Mouse (Mus musculus) heart, adult 2 months (tissue): ENCODE data around the gene Plcb3. TPM values are rescaled to one million over a fixed set of nuclear protein-coding genes. Genes with fewer than 3 reads are reported as not detected.

Experiments used
- DNase-seq, 2 experiments: peaks; one replicate each; pipeline ENCODE4 v3.0.0; 2021
- H3K27ac ChIP-seq: fragments of 200-600 bp; 2 replicates; pipeline ENCODE4 v1.8.1; 2022
- H3K27me3 ChIP-seq: fragments of 200-500 bp; 2 replicates; pipeline ENCODE4 v1.6.1; 2012; ENCODE audit warnings: mild to moderate bottlenecking, low read length, inconsistent platforms, mixed read lengths; ENCODE audit not compliant: control insufficient read depth, insufficient read depth
- H3K36me3 ChIP-seq: fragments of 200-500 bp; 2 replicates; pipeline ENCODE4 v1.6.1; 2012; ENCODE audit warnings: low read length, inconsistent platforms; ENCODE audit not compliant: control insufficient read depth, insufficient read depth
- H3K4me1 ChIP-seq: fragments of 200-500 bp; 2 replicates; pipeline ENCODE4 v1.6.1; 2011; ENCODE audit warnings: low read length; ENCODE audit not compliant: control insufficient read depth, insufficient read depth
- H3K4me3 ChIP-seq: fragments of 200-600 bp; 2 replicates; pipeline ENCODE4 v1.8.1; 2022
- H3K79me2 ChIP-seq: fragments of 200-500 bp; replicated peaks from 2 replicates; pipeline ENCODE4 v1.6.1; 2012; ENCODE audit warnings: mild to moderate bottlenecking, inconsistent platforms, low read length, moderate library complexity, mixed read lengths; ENCODE audit not compliant: control insufficient read depth, insufficient read depth
- H3K9ac ChIP-seq: fragments of 200-500 bp; 2 replicates; pipeline ENCODE4 v1.6.1; 2012; ENCODE audit warnings: low read depth, mild to moderate bottlenecking, control low read depth, inconsistent platforms, low read length, mixed read lengths
- CTCF ChIP-seq: fragments of 200-600 bp; IDR thresholded peaks from 2 replicates; pipeline ENCODE4 v1.8.1; 2022; ENCODE audit warnings: antibody characterized with exemption, mild to moderate bottlenecking, moderate library complexity
- EP300 ChIP-seq: fragments of 200-500 bp; IDR thresholded peaks from 2 replicates; pipeline ENCODE4 v1.6.1; 2011; ENCODE audit warnings: low read depth, low read length, control low read depth; ENCODE audit not compliant: insufficient read depth
- POLR2A ChIP-seq: fragments of 200-500 bp; IDR thresholded peaks from 2 replicates; pipeline ENCODE4 v1.6.1; 2011; ENCODE audit warnings: mild to moderate bottlenecking, low read depth, low read length, control low read depth; ENCODE audit not compliant: insufficient read depth
- WGBS: fragments of 180-500 bp; shearing (Covaris S2); methylation state at CpG from one replicate; pipeline ENCODE4 v1.1.7; 2018; 5-methylcytosine and 5-hydroxymethylcytosine counted together
- intact Hi-C: fragments of 180-260 bp; cut with DNase I; formaldehyde crosslinking; loops from one replicate; pipeline ENCODE4 v1.15.1; 2025
- polyA plus RNA-seq: library from polyadenylated mRNA; depleted of rRNA; stranded (reverse); fragments of >200 nt; gene quantifications from 2 replicates; pipeline ENCODE4 v1.2.3, GENCODE M21; 2012
- total RNA-seq, 2 experiments: library from RNA; stranded (reverse); gene quantifications; 2 replicates each; pipeline ENCODE4 v1.2.3; 2021

Plcb3 gene
- total and polyA plus RNA-seq, 3 experiments, result 14.6 to 27.5 (median 15.2) TPM

- intact Hi-C loops, result loop anchor here (5.0 kb wide), 1 partner anchor 41 kb away; the partner anchor contains the start of gene Stip1
- H3K4me3 ChIP-seq, result peak within 1 kb of the TSS; percentile 89
- WGBS, result under 1% methylated on average over 24 of the region's 24 CpGs
These were observed 19.7 kb upstream of the Plcb3 start, which contains the start of the genes Nudt22 and Trpt1 for GRCm38 (mm10) chr19:6996006-6996405. Gene Nudt22, minus strand, starts transcription at chr19:6996117. Gene Trpt1, plus strand, starts transcription at chr19:6996131.

GRCm38 (mm10) chr19:6995255-6995991, 19.2 kb upstream of the Plcb3 start:
- Histone ChIP-seq H3K36me3 (no peaks in the 10 kb centered on the region), H3K79me2 (no peaks in the 10 kb centered on the region), H3K9ac (peak overlapping the region; percentile 63), H3K4me1 (peaks cover 10% of the 10 kb centered on the region), H3K27ac (peak overlapping the region; percentile 95), H3K4me3 (peak overlapping the region; percentile 89), H3K27me3 (no peaks in the 10 kb centered on the region)
- intact Hi-C loops, result loop anchor here (5.0 kb wide), 1 partner anchor 42 kb away; the partner anchor contains the start of gene Stip1
- WGBS, result 38% methylated on average over 20 of the region's 21 CpGs
- TF ChIP-seq CTCF (no peak), EP300 (no peak), POLR2A (no peak)
- peak in 1 of 2 experiments; percentile 50 for DNase-seq

More at GRCm38 (mm10) chr19:6996006-6996405, 19.7 kb upstream of the Plcb3 start, which contains the start of the genes Nudt22 and Trpt1:
- H3K27me3 ChIP-seq, result no peaks in the 10 kb centered on the region
- no peaks in the 10 kb centered on the region for H3K79me2 ChIP-seq
- peaks cover 10% of the 10 kb centered on the region for H3K4me1 ChIP-seq
- peak within 1 kb of the TSS; percentile 95 for H3K27ac ChIP-seq
- DNase-seq, result peak; percentile 91 to 92
- TF ChIP-seq POLR2A (peak; percentile 89), EP300 (0 out of 2 replicates have a peak, but pooled peaks have one; percentile 15), CTCF (no peak)
- H3K9ac ChIP-seq, result peak within 1 kb of the TSS; percentile 86
- H3K36me3 ChIP-seq, result no peaks in the 10 kb centered on the region

- H3K4me1 ChIP-seq, result peaks cover 10% of the 10 kb centered on the region
- no peaks in the 10 kb centered on the region for H3K79me2 ChIP-seq
- TF ChIP-seq EP300, result no peak
- TF ChIP-seq CTCF, result no peak
- H3K27me3 ChIP-seq, result no peaks in the 10 kb centered on the region
- peak in 1 of 2 experiments; percentile 1 for DNase-seq
- H3K9ac ChIP-seq, result no peak overlapping the region
- WGBS, result 78% methylated on average over 8 of the region's 8 CpGs
- no peak overlapping the region for H3K27ac ChIP-seq
- intact Hi-C loops, result no loop called here
- no peaks in the 10 kb centered on the region for H3K36me3 ChIP-seq
- no peak overlapping the region for H3K4me3 ChIP-seq
These were observed 18.2 kb upstream of the Plcb3 start for GRCm38 (mm10) chr19:6994489-6994888.

GRCm38 (mm10) chr19:6994002-6994401, 17.7 kb upstream of the Plcb3 start:
- WGBS, result 86% methylated on average over 8 of the region's 8 CpGs
- TF ChIP-seq POLR2A, result no peak
- TF ChIP-seq CTCF, result no peak
- TF ChIP-seq EP300, result no peak
- Histone ChIP-seq H3K9ac (no peak overlapping the region), H3K4me3 (no peak overlapping the region), H3K4me1 (peaks cover 10% of the 10 kb centered on the region), H3K36me3 (no peaks in the 10 kb centered on the region), H3K27ac (no peak overlapping the region), H3K79me2 (no peaks in the 10 kb centered on the region), H3K27me3 (no peaks in the 10 kb centered on the region)
- peak in 1 of 2 experiments; percentile 4 for DNase-seq
- intact Hi-C loops, result no loop called here

- 60% methylated on average over 14 of the region's 14 CpGs for WGBS
These were observed 16.9 kb upstream of the Plcb3 start for GRCm38 (mm10) chr19:6993011-6993770.

More at GRCm38 (mm10) chr19:6993011-6993770, 16.9 kb upstream of the Plcb3 start:
- DNase-seq, result peak in 1 of 2 experiments; percentile 3
- no peaks in the 10 kb centered on the region for H3K27me3 ChIP-seq
- TF ChIP-seq EP300, result no peak
- H3K4me3 ChIP-seq, result peak overlapping the region; percentile 87
- H3K36me3 ChIP-seq, result no peaks in the 10 kb centered on the region
- no peaks in the 10 kb centered on the region for H3K79me2 ChIP-seq
- peak overlapping the region; percentile 22 for H3K9ac ChIP-seq
- peak overlapping the region; percentile 61 for H3K27ac ChIP-seq
- intact Hi-C loops, result no loop called here
- H3K4me1 ChIP-seq, result peaks cover 10% of the 10 kb centered on the region
